In the genomic region with DNA sequence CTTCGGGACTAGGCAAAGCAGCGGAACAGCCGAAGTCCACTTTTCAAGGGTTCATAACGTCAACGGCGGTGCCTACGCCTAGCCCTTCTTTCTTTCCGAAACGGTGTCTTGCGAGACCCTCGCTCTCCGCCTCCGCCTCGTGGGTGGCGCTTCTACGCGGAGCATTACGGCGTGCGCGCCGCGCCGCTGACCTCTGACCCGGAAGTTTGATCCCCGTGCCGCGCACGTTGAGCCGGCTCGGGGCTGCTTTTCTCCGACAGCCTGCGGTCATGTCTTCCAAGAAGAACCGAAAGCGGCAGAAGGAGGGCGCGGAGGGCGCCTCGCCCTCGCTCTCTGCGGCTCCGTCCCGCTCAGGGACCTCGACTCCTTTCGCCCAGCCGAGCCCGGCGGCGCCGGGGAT, we compare ENCODE assay signal across 8 mouse cellular contexts. TPM values are rescaled to one million over a fixed set of nuclear protein-coding genes. Genes with fewer than 3 reads are reported as not detected.
DNase-seq lines count a peak whose midpoint lies in the region; ATAC-seq lines count a peak whose summit lies in the region.

A gene (minus strand): TSS at position 140 of the 400 bp plus-strand sequence.

- under 1% methylated on average over 50 of the region's 50 CpGs for WGBS in heart, embryonic 13.5 days
- under 1% methylated on average over 50 of the region's 50 CpGs for WGBS in liver, embryonic 12.5 days (ENCODE audit: insufficient replicate concordance)
- WGBS in stomach, embryonic 15.5 days: under 1% methylated on average over 50 of the region's 50 CpGs

- ATAC-seq in erythroid progenitor cell, adult 5-6 weeks (replicated peaks; ENCODE audit: low FRiP score, poor library complexity, severe bottlenecking): peak; percentile 75
- ATAC-seq in heart, embryonic 13.5 days (ENCODE audit: extremely low read depth, insufficient number of reproducible peaks, low FRiP score, low TSS enrichment): peak; percentile 71
- peak; percentile 78 for ATAC-seq in liver, embryonic 12.5 days
- peak; percentile 87 for ATAC-seq in stomach, embryonic 15.5 days (ENCODE audit: insufficient read depth, low FRiP score, low read depth)

- no peaks in the 10 kb centered on the region for H3K9me3 ChIP-seq in heart, embryonic 13.5 days
- H3K9me3 ChIP-seq in liver, embryonic 12.5 days (replicated peaks): no peaks in the 10 kb centered on the region
- no peaks in the 10 kb centered on the region for H3K9me3 ChIP-seq in stomach, embryonic 15.5 days

- H3K27ac ChIP-seq in heart, embryonic 13.5 days (replicated peaks): peak within 1 kb of the TSS; percentile 92
- peak within 1 kb of the TSS; percentile 95 for H3K27ac ChIP-seq in liver, embryonic 12.5 days
- H3K27ac ChIP-seq in stomach, embryonic 15.5 days: peak within 1 kb of the TSS; percentile 95

- DNase-seq in CD4-positive helper T cell, adult 2 months (ENCODE audit: low read depth, low spot score): peak; percentile 97
- DNase-seq in brain, embryonic 18.5 days (ENCODE audit: low read depth, low spot score): peak; percentile 89
- peak; percentile 97 for DNase-seq in kidney, postnatal 10 days
- DNase-seq in natural killer cell, adult 2 months (ENCODE audit: low spot score in 2 of 2): peak; percentile 85 to 90

- peak within 1 kb of the TSS; percentile 64 for H3K4me3 ChIP-seq in heart, embryonic 13.5 days
- H3K4me3 ChIP-seq in liver, embryonic 12.5 days: peak within 1 kb of the TSS; percentile 99
- H3K4me3 ChIP-seq in stomach, embryonic 15.5 days (replicated peaks): peak within 1 kb of the TSS; percentile 90

- H3K9ac ChIP-seq in heart, embryonic 13.5 days: peak within 1 kb of the TSS; percentile 84
- H3K9ac ChIP-seq in liver, embryonic 12.5 days: peak within 1 kb of the TSS; percentile 86
- peak within 1 kb of the TSS; percentile 66 for H3K9ac ChIP-seq in stomach, embryonic 15.5 days

- H3K4me2 ChIP-seq in heart, embryonic 13.5 days: peak within 1 kb of the TSS; percentile 91
- peak within 1 kb of the TSS; percentile 81 for H3K4me2 ChIP-seq in liver, embryonic 12.5 days
- H3K4me2 ChIP-seq in stomach, embryonic 15.5 days: peak within 1 kb of the TSS; percentile 78

- H3K36me3 ChIP-seq in heart, embryonic 13.5 days: peaks cover 6% of the 10 kb centered on the region
- H3K36me3 ChIP-seq in liver, embryonic 12.5 days: peaks cover 12% of the 10 kb centered on the region
- no peaks in the 10 kb centered on the region for H3K36me3 ChIP-seq in stomach, embryonic 15.5 days

- peaks cover 18% of the 10 kb centered on the region for H3K4me1 ChIP-seq in heart, embryonic 13.5 days
- peaks cover 29% of the 10 kb centered on the region for H3K4me1 ChIP-seq in liver, embryonic 12.5 days
- peaks cover 7% of the 10 kb centered on the region; the same call in 1 of the 2 replicates for H3K4me1 ChIP-seq in stomach, embryonic 15.5 days

- H3K27me3 ChIP-seq in heart, embryonic 13.5 days (replicated peaks): no peaks in the 10 kb centered on the region
- no peaks in the 10 kb centered on the region for H3K27me3 ChIP-seq in liver, embryonic 12.5 days (replicated peaks)
- no peaks in the 10 kb centered on the region for H3K27me3 ChIP-seq in stomach, embryonic 15.5 days (replicated peaks)

RNA-seq across cellular contexts. Expression of the gene that starts here (rescaled TPM):
- not detected in 2 replicates for total RNA-seq in erythroid progenitor cell, adult 5-6 weeks (2015; ENCODE audit: low replicate concordance)
- total RNA-seq in erythroid progenitor cell, adult 5-6 weeks (2017; ENCODE audit: low replicate concordance): 2.2 TPM in 1 of 2 replicates, not detected in the other
- 9.8 and 11.8 TPM in 2 replicates for polyA plus RNA-seq in heart, embryonic 13.5 days (2015; fragmentation: Nextera tagmentation; extraction: Ambion mirVana)
- polyA plus RNA-seq in liver, embryonic 12.5 days (2016; fragmentation: Nextera tagmentation; extraction: Ambion mirVana): 5.4 and 5.8 TPM in 2 replicates
- 8.3 and 8.6 TPM in 2 replicates for polyA plus RNA-seq in stomach, embryonic 15.5 days (2015; fragmentation: Nextera tagmentation; extraction: Ambion mirVana)

Comparison
In these comparisons a context has a peak if more than half of its experiments do, and no peak if none do; other contexts are left out.
1. Peak in every context shown above with its lines: DNase-seq, ATAC-seq, H3K4me3 ChIP-seq and H3K27ac ChIP-seq.